Mouse (Mus musculus) thymus, postnatal 36 days (tissue): ENCODE data around the gene Pcare.

Experiments used
- DNase-seq, 2 experiments: peaks; one replicate each; pipeline ENCODE4 v3.0.0; 2022; ENCODE audit warnings: mixed read lengths in 2 of 2

Pcare gene

DNA sequence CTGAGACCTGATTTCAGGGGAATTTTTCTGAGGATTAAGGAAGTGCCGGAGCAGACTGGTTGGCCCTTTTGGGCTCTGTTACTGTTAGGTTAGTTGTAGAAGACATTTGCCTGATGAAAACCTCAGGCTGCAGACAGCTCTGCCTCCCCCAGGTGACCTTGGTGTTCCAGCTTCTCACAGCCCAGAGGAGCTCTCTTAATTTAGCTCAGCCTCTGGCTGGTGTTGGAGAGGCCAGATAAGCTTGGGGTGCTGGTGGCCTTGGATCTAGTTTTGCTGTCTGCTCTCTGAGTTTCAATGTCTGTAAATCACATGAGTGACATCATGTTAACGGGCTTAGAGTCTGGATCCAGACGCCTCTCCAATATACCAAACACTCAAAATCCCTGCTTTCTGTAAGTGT is 31.7 kb downstream of the Pcare start:
- no peak for DNase-seq

DNA sequence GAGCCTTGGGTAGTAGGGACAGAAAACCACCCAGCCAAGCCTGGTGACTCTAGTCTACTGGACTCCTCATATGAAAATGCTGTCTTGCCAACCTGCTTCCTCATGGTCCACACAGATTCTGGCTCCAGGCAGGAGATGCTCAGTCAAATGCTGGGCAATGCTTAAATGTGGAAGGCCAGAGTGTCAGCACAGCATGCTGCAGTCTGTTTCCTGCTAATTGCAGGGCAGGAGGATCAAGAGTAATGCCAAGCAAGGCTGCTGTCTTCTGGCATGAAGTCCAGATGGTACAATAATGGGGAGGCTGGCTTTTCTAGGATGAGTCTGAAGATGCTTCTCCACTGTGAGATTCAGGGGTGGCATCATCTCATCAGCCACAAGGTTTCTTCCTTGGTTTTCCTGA is 32.3 kb downstream of the Pcare start:
- no peak for DNase-seq

DNA sequence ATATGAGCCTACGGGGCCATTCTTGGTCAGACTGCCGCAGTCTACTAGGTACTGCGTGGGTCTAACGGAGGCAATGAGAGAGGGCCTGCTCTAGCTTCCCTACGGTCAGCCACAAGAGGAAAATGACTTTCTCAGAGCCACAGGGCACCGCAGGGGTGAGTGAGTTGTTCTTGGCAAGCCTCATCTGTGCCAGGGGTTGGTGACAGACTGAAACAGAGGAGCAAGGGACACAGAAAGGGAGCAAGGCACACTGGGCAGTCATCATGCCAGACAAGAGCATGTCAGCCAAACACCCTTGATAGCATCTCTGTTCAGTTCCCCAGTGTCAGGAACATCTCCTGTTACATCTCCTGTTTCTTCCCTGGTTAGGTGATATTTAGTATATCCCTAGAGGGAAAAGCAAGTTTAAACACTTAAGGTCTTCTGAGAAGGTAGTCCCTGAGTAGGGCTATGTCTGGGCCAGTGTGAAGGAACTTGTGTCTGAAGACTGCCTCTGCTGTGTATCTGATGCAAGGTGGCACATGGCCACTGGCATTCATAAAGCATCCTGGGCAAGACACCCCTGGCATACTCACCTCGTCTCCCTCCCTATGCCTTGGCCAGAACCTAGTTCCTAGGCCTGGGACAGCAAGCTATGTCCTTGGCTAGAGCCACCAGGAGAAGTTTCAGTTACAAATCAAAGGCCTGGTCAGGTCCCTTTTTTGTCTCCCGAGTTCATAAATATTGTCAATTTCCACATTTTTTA is 34.6 kb downstream of the Pcare start:
- DNase-seq = no peak

DNA sequence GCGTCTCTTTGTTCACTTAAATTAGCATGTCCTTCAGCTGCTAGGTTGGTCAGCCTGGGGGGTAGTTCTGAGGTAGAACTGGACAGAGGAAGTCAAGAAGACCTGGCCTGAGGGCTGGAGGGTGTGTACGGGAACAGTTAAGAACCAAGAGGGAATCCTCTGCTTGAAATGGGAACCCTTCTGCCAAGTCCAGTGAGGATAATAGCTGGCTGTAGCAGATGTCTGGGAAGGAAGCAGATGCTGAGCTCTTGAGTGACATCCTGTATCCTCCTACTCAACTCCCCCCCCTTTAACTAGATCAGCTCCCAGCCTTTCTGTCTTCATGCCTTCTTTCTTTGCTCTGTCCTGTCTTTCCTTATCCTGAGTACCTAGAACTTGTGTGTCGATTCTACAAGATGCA is 37.7 kb downstream of the Pcare start:
- no peak for DNase-seq

DNA sequence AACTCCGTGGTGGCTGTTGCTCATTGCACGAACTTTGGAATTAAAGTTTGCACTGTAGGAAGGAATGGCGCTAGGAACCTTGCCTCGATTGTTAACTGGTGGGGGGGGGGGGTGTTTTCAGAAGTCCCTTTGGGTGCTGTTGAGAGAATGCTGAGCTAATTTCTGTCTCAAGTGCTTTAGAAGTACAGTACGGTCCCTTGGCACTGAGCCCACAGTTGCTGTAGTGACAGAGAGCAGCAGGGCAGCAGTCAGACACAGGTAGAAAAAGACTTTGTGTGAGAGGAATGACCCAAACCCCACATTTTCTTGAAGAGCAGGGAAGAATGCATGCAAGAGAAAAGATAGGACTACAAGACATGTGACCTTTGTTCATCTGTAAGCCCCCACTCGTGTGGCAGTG is 40.4 kb downstream of the Pcare start:
- no peak for DNase-seq

DNA sequence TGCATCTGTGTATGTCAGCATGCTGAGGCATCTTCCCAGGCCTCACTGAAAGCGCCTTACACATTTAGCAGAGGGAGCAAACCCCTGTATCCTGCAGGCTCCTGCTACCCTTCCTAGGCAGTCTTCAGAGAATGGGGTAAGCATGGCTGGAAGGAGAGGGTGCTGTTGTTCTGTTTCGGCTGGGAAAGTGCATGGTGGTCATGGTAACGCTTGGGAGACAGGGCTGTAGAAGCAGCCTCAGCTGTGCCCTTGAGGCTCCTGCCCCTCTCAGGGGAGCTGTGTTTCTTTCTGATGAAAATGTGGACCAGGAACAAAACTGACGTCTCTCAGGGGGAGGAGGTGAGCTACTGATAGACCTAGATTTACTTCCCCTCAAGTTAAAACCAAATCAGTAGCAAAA is 45.0 kb downstream of the Pcare start:
- DNase-seq = no peak

DNA sequence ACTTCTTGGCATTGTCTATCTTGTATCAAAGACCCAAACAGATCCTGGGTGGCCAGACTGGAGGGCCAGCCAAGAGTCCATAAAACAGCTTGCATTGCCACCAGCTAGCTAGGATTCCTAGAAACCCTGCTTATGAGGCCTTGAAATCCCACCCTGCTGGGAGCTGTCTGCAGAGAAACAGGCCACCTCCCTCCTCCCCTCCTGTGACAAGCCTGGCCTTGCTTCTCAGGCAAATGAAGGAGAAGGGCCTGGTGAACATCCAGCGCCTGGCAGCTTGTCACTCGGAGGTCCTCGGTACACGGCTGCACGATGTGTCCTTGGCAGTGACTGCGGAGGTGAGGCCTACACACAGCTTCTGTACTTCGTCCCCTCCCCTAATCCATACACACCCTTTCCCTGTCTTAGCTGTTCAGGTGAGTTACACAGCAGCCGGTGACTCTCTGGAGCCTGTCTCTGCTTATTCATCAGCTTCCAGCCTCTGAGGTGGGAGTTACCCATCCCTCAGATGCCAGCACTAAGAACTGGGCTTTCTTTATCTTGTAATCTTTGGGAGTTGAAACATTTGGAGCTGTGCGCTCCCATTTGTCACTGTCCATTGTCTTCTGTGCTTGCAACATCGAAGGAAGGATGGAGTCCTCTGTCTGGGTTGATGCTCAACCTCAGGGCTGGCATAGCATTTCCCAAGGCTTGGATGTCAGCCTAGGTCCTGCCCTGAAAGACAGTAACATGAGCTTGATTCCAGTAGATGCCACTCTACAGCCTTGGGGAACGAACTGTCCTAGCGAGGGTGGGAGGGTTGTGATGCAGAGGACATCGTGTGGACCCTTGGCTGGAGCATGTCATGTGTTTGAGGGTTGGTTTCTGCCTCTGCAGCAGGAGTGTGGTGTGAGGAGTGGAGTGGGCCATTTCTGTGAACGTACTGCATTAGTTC is 46.9 kb downstream of the Pcare start:
- DNase-seq = no peak

DNA sequence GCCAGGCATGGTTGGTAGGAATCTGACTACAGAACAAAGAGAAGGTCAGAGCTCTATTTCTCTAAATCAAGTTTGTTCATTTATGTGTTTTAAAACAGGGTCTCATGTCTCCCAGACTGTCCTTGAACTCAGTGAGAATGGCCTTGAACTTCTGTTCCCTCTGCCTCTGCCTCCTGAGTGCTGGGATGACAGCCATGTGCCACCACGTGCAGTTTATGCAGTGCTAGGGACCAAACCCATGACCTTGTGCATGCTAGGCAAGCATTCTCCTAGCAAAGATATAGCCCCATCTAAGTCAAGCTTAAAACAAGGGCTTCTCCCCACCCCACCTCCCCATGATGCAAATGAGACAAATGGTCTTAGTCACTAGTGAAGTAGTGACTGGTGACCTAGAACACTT is 47.6 kb downstream of the Pcare start:
- DNase-seq = no peak

DNA sequence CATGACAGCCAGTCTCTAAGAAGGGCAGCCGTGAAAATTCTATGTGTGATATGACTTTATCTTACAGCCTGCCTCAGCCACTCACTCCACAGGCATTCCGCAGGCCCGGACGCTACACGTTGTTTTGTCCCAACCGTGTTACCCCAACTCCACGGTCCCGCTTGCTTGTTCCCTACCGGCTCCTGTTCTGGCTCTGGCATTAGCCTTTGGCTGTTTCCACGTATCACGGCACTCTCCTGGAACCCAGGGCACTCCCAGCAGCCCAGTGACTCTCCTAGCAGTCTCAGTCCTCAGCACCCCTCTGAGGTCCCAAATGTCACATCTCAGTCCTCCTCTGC is 54.1 kb downstream of the Pcare start:
- DNase-seq = no peak

DNA sequence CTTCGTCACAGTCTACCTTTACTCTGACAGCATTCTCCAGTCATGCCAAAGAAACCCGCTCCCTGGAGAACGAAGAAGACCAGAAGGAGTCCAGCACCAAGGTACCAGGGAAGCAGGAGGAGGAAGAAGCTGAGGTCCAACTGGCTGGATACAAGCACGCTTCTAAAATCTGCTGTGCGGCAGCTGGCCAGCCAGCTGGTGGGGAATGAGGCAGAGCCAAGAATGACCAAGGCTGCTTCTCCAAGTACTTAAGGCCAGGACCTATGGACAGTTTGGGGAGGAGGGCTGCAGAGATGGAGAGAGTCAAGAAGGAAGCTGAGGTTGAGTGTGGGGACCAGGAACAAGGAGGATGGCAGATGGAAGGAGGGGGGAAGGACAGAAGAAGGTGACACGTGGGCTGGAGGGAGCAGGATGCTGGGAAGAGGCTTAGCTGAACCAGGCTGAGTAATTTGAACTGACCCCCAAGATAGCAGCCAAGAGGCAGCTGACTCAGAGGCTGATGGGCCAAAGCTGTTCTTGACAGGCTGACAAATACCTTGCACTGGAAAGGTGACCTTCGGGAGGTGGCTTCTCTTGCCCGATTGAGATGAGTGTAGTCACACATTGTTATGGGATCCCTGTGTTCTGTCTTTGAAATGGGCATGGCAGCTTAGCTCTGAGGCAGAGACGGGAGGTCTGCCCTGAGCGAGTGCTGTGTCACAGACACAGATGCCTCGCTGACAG is 54.6 kb downstream of the Pcare start:
- DNase-seq = no peak

DNA sequence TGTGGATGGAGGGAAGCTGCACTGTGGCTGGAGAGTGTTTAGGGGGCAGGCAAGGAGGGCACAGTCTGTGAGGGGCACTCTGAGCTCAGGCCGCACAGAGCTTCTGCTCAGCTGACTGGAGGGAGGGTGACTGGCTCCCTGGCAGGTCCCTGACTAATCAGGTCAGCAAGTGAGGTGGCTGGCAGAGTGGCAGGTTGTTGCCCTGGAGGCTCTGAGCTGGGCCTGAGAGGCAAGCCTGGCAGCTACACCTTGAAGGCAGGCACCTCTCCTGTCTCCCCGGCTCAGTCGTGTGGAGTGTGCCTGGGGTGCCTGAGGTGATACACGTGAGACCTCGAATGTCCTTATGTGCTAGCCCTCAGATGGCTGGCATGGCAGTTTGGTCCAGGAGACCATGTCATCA is 56.3 kb downstream of the Pcare start:
- DNase-seq = no peak

DNA sequence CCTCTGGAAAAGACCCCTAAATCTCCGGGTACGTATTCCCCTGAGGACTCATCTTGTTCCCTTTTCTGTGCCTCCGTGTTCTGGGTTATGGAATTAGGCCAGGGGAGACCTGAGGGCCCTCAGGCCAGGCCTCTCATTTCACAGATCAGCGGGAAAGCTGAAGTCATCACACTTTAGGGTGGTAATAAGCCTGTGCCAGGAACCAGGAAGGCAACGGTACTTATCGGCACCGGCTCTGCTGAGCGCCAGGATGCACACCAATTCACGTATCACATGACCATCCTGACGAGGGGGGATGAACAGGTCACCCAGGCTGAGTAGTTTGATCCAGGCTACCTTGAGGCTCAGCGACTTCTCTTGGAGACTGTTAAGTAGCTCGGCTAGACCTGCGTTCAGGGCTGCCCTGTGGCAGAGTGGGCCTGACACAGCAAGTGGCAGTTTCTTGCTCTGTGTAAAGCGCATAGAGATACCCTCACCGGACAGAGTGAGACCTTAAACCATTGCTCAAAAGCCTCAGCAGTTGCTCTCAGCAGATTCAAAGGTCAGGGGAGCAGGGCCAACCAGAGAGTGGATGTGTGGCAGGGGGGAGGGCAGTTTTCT is 56.9 kb downstream of the Pcare start:
- DNase-seq = no peak

DNA sequence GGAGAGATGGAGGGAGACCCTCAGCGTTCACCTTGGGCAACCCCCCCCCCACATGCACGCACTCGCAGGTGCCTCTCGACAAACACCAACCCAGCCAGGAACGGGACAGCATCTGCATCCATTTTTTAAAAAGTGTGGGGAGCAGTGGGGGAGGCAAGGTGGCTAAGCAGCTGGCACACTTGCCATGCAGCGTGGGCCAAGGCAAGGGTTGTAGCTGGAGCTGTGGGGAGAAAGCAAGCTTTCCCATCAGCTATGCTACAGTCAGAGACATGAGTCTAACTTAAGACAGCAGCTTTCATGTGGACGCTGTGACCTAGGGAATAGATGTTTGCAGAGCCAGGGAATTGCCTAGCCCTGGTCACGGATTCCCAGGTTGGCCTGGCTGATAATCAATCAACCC is 57.5 kb downstream of the Pcare start:
- no peak for DNase-seq

DNA sequence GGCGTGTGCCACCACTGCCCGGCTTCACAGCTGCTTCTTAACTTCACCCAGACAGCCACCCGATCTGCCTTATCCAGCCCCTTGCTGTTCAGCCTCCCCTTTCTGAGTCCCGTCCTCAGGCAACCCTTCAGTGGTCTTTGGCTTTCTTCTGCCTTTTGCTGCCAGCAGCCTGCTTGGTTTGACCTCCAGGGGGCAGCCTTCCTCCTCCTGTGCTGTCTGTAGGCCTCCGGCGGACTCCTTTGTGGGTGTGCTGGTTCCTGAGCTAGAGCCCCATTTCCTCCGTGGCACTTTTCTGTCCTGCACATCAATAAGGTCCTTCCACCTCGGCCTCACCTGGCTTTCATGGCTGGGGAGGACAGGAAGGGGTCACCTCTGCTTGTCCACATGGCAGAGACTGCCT is 58.9 kb downstream of the Pcare start:
- peak; percentile 29 for DNase-seq
